Mouse (Mus musculus) C2C12 (cell line): ENCODE results near the gene Bmpr1a.

ENCODE experiments used
- CEBPB ChIP-seq: IDR thresholded peaks from one replicate; pipeline ENCODE4 v1.6.1; 2011; ENCODE audit warnings: low read depth, mild to moderate bottlenecking, control low read depth, moderate library complexity
- CTCF ChIP-seq: IDR thresholded peaks from one replicate; pipeline ENCODE4 v1.5.1; 2011; ENCODE audit not compliant: control insufficient read depth, insufficient read depth, insufficient read length
- FOSL1 ChIP-seq: IDR thresholded peaks from one replicate; pipeline ENCODE4 v1.8.0; 2011; ENCODE audit warnings: mild to moderate bottlenecking, low read length; ENCODE audit not compliant: poor library complexity, insufficient read depth, severe bottlenecking
- MAX ChIP-seq: IDR thresholded peaks from one replicate; pipeline ENCODE4 v1.6.1; 2011; ENCODE audit warnings: mild to moderate bottlenecking, control low read depth
- MYOD1 ChIP-seq: IDR thresholded peaks from one replicate; pipeline ENCODE4 v1.6.1; 2011; ENCODE audit warnings: low read depth; ENCODE audit not compliant: control insufficient read depth, insufficient read length
- MYOG ChIP-seq: IDR thresholded peaks from one replicate; pipeline ENCODE4 v1.6.1; 2011; ENCODE audit not compliant: control insufficient read depth, insufficient read length; ENCODE audit errors: extremely low read depth
- USF1 ChIP-seq: IDR thresholded peaks from one replicate; pipeline ENCODE4 v1.6.1; 2011; ENCODE audit warnings: low read depth, mild to moderate bottlenecking, control low read depth, moderate library complexity

DNA sequence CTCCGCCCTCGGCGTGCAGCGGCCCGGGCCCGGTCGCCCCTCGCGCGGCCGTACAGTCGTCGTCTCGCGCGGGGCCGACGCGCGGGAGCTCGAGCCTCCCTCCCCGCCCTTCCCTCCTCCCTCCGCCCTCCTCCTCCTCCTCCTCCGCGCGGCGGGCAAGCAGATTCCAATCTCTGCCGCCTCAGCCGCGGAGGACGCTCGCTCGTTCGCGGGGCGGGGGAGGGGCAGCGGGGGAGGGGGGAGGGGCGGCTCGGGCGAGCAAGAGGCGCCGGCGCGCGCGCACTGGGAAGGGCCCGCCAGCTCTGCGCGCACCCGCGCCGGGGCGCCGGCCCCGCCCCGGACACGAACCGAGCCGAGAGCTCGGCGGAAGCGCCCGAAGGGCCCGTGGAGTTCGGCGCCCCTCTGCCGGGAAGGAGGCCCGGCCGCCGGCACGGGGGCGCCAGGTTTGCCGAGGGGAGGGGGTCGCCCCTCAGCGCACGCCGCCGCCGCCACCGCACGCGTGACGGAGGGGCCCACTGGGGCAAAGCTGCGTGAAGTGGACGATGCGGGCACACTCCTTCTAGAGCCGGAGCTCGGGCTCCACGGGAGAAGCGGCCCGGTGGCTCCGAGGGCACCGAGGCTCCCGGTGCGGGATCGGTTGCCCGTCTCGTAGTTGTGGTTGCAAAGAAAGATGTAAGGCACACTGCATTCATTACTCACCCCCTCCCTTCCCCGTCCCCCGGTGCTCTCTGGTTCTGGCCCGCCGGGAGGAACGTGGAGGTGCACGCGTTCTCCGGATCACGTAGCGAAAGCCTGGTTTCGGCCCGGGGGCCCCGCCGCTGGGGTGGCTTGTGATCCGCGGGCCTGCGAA lies 441 bp downstream of the Bmpr1a start:
- TF ChIP-seq CEBPB: no peak
- no peak for TF ChIP-seq CTCF
- no peak for TF ChIP-seq USF1
- no peak for TF ChIP-seq MAX
- TF ChIP-seq FOSL1: no peak
- TF ChIP-seq MYOG: no peak
- no peak for TF ChIP-seq MYOD1
